ENCODE assay signal across 8 mouse cellular contexts in the genomic region with DNA sequence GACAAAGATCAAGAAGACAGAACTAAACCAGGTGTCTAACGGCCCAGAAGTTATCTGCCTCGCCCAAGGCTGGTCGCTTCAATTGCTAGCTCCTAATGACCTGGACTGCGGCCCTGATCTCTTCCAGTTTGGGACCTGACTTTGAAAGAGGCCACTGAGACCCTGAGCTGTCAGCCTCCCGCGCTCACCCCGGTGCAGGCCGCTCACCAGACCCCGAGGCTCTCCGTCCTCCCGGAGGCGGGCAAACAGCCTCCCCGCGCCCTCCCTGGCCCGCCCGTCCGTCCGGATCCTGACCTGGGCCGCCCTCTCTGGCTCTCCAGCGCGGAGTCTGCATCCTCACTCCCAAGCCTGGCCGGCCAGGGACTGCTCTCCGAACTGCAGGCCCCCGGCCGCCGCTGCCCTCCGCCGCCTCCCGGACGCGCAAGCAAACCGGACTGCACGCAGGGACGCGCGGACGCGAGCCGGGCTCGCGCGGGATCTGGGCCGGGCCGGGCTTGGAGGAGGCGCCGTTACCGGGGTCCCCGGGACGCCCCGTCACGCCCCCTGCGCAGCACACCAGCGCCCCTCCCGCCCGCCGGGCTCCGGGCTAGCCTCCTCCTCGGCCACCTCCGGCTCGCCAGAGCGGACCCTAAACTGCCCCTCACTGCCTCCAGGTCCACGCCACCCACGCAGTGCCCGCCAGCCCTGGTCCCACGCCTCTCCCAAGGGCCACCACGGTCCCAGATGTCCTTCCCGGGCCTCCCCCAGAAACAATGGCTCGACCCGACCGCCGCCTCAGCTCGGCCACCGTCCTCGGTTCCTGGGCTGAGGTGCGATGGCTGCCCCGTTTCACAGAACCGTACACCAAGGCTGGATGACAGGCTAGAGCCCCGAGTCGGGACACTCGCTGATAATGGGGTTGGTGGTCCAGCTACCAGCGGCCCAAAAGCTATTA. TPM values are rescaled to one million over a fixed set of nuclear protein-coding genes. Genes with fewer than 3 reads are reported as not detected.
DNase-seq lines count a peak whose midpoint lies in the region; ATAC-seq and TF ChIP-seq lines count a peak whose summit lies in the region.

No protein-coding gene starts in this region.

- peak; percentile 54 for DNase-seq in 3T3-L1 (ENCODE audit: low read depth, low spot score)
- DNase-seq in brain, adult 2 months (ENCODE audit: low read depth, low spot score): peak; percentile 64
- DNase-seq in heart, postnatal 0 days (ENCODE audit: low spot score): peak; percentile 74
- peak; percentile 77 to 90 for DNase-seq in kidney, postnatal 36 days
- peak; percentile 80 for DNase-seq in liver, postnatal 0 days
- DNase-seq in testis, postnatal 14 days (ENCODE audit: low spot score): peak; percentile 39

- TF ChIP-seq CTCF in heart, postnatal 0 days (IDR thresholded peaks at IDR 0.05; ENCODE audit: low read depth): no peak
- no peak for TF ChIP-seq CTCF in liver, postnatal 0 days (IDR thresholded peaks at IDR 0.05; ENCODE audit: low read depth)

- peak overlapping the region; percentile 99 for H3K9ac ChIP-seq in forebrain, embryonic 13.5 days
- peak overlapping the region; percentile 93 for H3K9ac ChIP-seq in heart, postnatal 0 days (replicated peaks; ENCODE audit: low read depth, low read length)
- H3K9ac ChIP-seq in liver, postnatal 0 days (replicated peaks): peak overlapping the region; percentile 84
- H3K9ac ChIP-seq in neural tube, embryonic 13.5 days: peak overlapping the region; percentile 99

- peak overlapping the region; percentile 93 for H3K4me2 ChIP-seq in forebrain, embryonic 13.5 days
- H3K4me2 ChIP-seq in heart, postnatal 0 days (ENCODE audit: low read depth, low read length): peak overlapping the region; percentile 92
- H3K4me2 ChIP-seq in liver, postnatal 0 days (ENCODE audit: low read depth, low read length): peak overlapping the region; percentile 91
- H3K4me2 ChIP-seq in neural tube, embryonic 13.5 days: peak overlapping the region; percentile 89

- H3K27ac ChIP-seq in forebrain, embryonic 13.5 days: peak overlapping the region; percentile 98
- H3K27ac ChIP-seq in heart, postnatal 0 days (ENCODE audit: low read depth): peak overlapping the region; percentile 95
- peak overlapping the region; percentile 95 for H3K27ac ChIP-seq in liver, postnatal 0 days (ENCODE audit: low read depth)
- H3K27ac ChIP-seq in neural tube, embryonic 13.5 days (replicated peaks): peak overlapping the region; percentile 99

- peaks cover 50% of the 10 kb centered on the region for H3K4me1 ChIP-seq in forebrain, embryonic 13.5 days
- peaks cover 34% of the 10 kb centered on the region for H3K4me1 ChIP-seq in heart, postnatal 0 days (ENCODE audit: control insufficient read depth, insufficient read depth)
- peaks cover 15% of the 10 kb centered on the region for H3K4me1 ChIP-seq in liver, postnatal 0 days (ENCODE audit: insufficient read depth)
- peaks cover 57% of the 10 kb centered on the region for H3K4me1 ChIP-seq in neural tube, embryonic 13.5 days (replicated peaks)

- no peaks in the 10 kb centered on the region for H3K36me3 ChIP-seq in forebrain, embryonic 13.5 days (ENCODE audit: poor library complexity, severe bottlenecking)
- H3K36me3 ChIP-seq in heart, postnatal 0 days (replicated peaks; ENCODE audit: control insufficient read depth, insufficient read depth, low read length): no peaks in the 10 kb centered on the region
- H3K36me3 ChIP-seq in liver, postnatal 0 days (replicated peaks; ENCODE audit: insufficient read depth, low read length): no peaks in the 10 kb centered on the region
- H3K36me3 ChIP-seq in neural tube, embryonic 13.5 days: no peaks in the 10 kb centered on the region

- H3K27me3 ChIP-seq in forebrain, embryonic 13.5 days: no peaks in the 10 kb centered on the region
- H3K27me3 ChIP-seq in heart, postnatal 0 days (ENCODE audit: control insufficient read depth, insufficient read depth, low read length): no peaks in the 10 kb centered on the region
- peaks cover 18% of the 10 kb centered on the region for H3K27me3 ChIP-seq in liver, postnatal 0 days (ENCODE audit: insufficient read depth, low read length)
- no peaks in the 10 kb centered on the region for H3K27me3 ChIP-seq in neural tube, embryonic 13.5 days

- under 1% methylated on average over 56 of the region's 81 CpGs for WGBS in forebrain, embryonic 13.5 days
- WGBS in heart, postnatal 0 days: 1% methylated on average over 77 of the region's 81 CpGs
- WGBS in liver, postnatal 0 days (ENCODE audit: insufficient replicate concordance): 2% methylated on average over 65 of the region's 81 CpGs
- under 1% methylated on average over 79 of the region's 81 CpGs for WGBS in neural tube, embryonic 13.5 days

- H3K4me3 ChIP-seq in forebrain, embryonic 13.5 days: peak overlapping the region; percentile 67
- peak overlapping the region; percentile 94 for H3K4me3 ChIP-seq in heart, postnatal 0 days (ENCODE audit: low read depth, low read length)
- peak overlapping the region; percentile 76 for H3K4me3 ChIP-seq in liver, postnatal 0 days (ENCODE audit: low read depth, low read length)
- H3K4me3 ChIP-seq in neural tube, embryonic 13.5 days: peak overlapping the region; percentile 97

- no peak for TF ChIP-seq EP300 in heart, postnatal 0 days (IDR thresholded peaks at IDR 0.05; ENCODE audit: low read depth)
- TF ChIP-seq EP300 in liver, postnatal 0 days (IDR thresholded peaks at IDR 0.05; ENCODE audit: low read depth): no peak

- H3K9me3 ChIP-seq in forebrain, embryonic 13.5 days (replicated peaks): no peaks in the 10 kb centered on the region
- no peaks in the 10 kb centered on the region for H3K9me3 ChIP-seq in heart, postnatal 0 days (replicated peaks; ENCODE audit: control insufficient read depth, low read length)
- no peaks in the 10 kb centered on the region for H3K9me3 ChIP-seq in liver, postnatal 0 days (ENCODE audit: low read length)
- no peaks in the 10 kb centered on the region for H3K9me3 ChIP-seq in neural tube, embryonic 13.5 days

- ATAC-seq in forebrain, embryonic 13.5 days: peak; percentile 38
- peak; percentile 18 for ATAC-seq in heart, postnatal 0 days (ENCODE audit: insufficient read depth, low read depth)
- ATAC-seq in liver, postnatal 0 days: peak; percentile 57
- peak; percentile 24 for ATAC-seq in neural tube, embryonic 13.5 days (ENCODE audit: low read depth)

RNA-seq across cellular contexts. Expression of a gene that starts 1.4 kb away (rescaled TPM):
- 36.0 and 39.4 TPM in 2 replicates for polyA plus RNA-seq in forebrain, embryonic 13.5 days (2015; fragmentation: Nextera tagmentation; extraction: Ambion mirVana)
- total RNA-seq in heart, postnatal 0 days (2014; rRNA removed; ENCODE audit: low replicate concordance): 74.8 and 77.2 TPM in 2 replicates
- 10.1 and 11.0 TPM in 2 replicates for polyA plus RNA-seq in heart, postnatal 0 days (2015; fragmentation: Nextera tagmentation; extraction: Ambion mirVana)
- polyA plus RNA-seq in liver, postnatal 0 days (2015; fragmentation: Nextera tagmentation; extraction: Ambion mirVana): 5.1 and 5.5 TPM in 2 replicates
- 32.9 and 38.6 TPM in 2 replicates for polyA plus RNA-seq in neural tube, embryonic 13.5 days (2015; fragmentation: Nextera tagmentation; extraction: Ambion mirVana)

Comparison
In these comparisons a context has a peak if more than half of its experiments do, and no peak if none do; other contexts are left out.
1. Peak in every context shown above with its lines: DNase-seq, ATAC-seq, H3K4me3 ChIP-seq and H3K27ac ChIP-seq.